Mouse (Mus musculus) kidney, embryonic 14.5 days (tissue): Measurements from ENCODE around the gene Aldh16a1. TPM values are rescaled to one million over a fixed set of nuclear protein-coding genes. Genes with fewer than 3 reads are reported as not detected.

Source experiments
- ATAC-seq: fragments of 200-750 bp; cut with Nextera tagmentation; 2 replicates; pipeline ENCODE4 v1.8.0; 2017; ENCODE audit warnings: moderate number of reproducible peaks, mild to moderate bottlenecking, moderate TSS enrichment, moderate library complexity; ENCODE audit not compliant: low FRiP score, low TSS enrichment
- H3K27ac ChIP-seq: fragments of 300-500 bp; sonication (generic); 2 replicates; pipeline ENCODE4 v1.5.1; 2014; ENCODE audit warnings: low read depth, mild to moderate bottlenecking, low read length, moderate library complexity, mixed read lengths
- H3K27me3 ChIP-seq: fragments of 300-500 bp; sonication (generic); 2 replicates; pipeline ENCODE4 v1.6.1; 2014; ENCODE audit warnings: mild to moderate bottlenecking, low read length; ENCODE audit not compliant: control insufficient read depth, insufficient read depth
- H3K36me3 ChIP-seq: fragments of 300-500 bp; sonication (generic); 2 replicates; pipeline ENCODE4 v1.6.1; 2014; ENCODE audit warnings: low read length, mixed read lengths; ENCODE audit not compliant: control insufficient read depth, insufficient read depth
- H3K4me1 ChIP-seq: fragments of 300-500 bp; sonication (generic); 2 replicates; pipeline ENCODE4 v1.6.1; 2014; ENCODE audit warnings: low read length, mixed read lengths; ENCODE audit not compliant: control insufficient read depth, insufficient read depth
- H3K4me2 ChIP-seq: fragments of 300-500 bp; sonication (generic); replicated peaks from 2 replicates; pipeline ENCODE4 v1.6.1; 2014; ENCODE audit warnings: low read depth, mild to moderate bottlenecking, low read length
- H3K4me3 ChIP-seq: fragments of 300-500 bp; sonication (generic); 2 replicates; pipeline ENCODE4 v1.5.1; 2014; ENCODE audit warnings: mild to moderate bottlenecking, low read length
- H3K9ac ChIP-seq: fragments of 300-500 bp; sonication (generic); 2 replicates; pipeline ENCODE4 v1.6.1; 2014; ENCODE audit warnings: low read depth, mild to moderate bottlenecking, low read length, moderate library complexity
- H3K9me3 ChIP-seq: fragments of 300-500 bp; sonication (generic); 2 replicates; pipeline ENCODE4 v1.6.1; 2016; ENCODE audit warnings: low read length; ENCODE audit not compliant: control insufficient read depth
- WGBS: fragments of 180-500 bp; shearing (Covaris S2); extraction: QIAGEN DNeasy Blood & Tissue Kit; methylation state at CpG from one replicate; pipeline ENCODE4 v1.1.7; 2014; 5-methylcytosine and 5-hydroxymethylcytosine counted together
- polyA plus RNA-seq: library from polyadenylated mRNA; unstranded; fragments of >200 nt; fragmentation: Nextera tagmentation; extraction: Ambion mirVana; gene quantifications from 2 replicates; pipeline ENCODE4 v1.2.1, GENCODE M21; 2014

The Aldh16a1 gene
- polyA plus RNA-seq, 1 experiment from 2014 or later = 58.0 TPM

- ATAC-seq = no peak
- no peak overlapping the region for H3K27ac ChIP-seq
- 83% methylated on average over 15 of the region's 15 CpGs for WGBS
- H3K36me3 ChIP-seq = peaks cover 69% of the 10 kb centered on the region
- peaks cover 30% of the 10 kb centered on the region for H3K4me1 ChIP-seq
- no peaks in the 10 kb centered on the region for H3K9me3 ChIP-seq
- peak overlapping the region; percentile 99 for H3K9ac ChIP-seq
- peak overlapping the region; percentile 99 for H3K4me3 ChIP-seq
- peak overlapping the region; percentile 65 for H3K4me2 ChIP-seq
- no peaks in the 10 kb centered on the region for H3K27me3 ChIP-seq
These were observed 31.7 kb downstream of the Aldh16a1 start for GRCm38 (mm10) chr7:45122561-45123185.

- no peak overlapping the region for H3K4me2 ChIP-seq
- no peak overlapping the region; the same call in 1 of the 2 replicates for H3K27ac ChIP-seq
- no peak overlapping the region for H3K4me3 ChIP-seq
- peak overlapping the region; percentile 99; the same call in 1 of the 2 replicates for H3K9ac ChIP-seq
- ATAC-seq = no peak
- H3K27me3 ChIP-seq = no peaks in the 10 kb centered on the region
- H3K4me1 ChIP-seq = peaks cover 27% of the 10 kb centered on the region
- H3K36me3 ChIP-seq = peaks cover 62% of the 10 kb centered on the region
- H3K9me3 ChIP-seq = no peaks in the 10 kb centered on the region
These were observed 32.4 kb downstream of the Aldh16a1 start for GRCm38 (mm10) chr7:45121966-45122365.

DNA sequence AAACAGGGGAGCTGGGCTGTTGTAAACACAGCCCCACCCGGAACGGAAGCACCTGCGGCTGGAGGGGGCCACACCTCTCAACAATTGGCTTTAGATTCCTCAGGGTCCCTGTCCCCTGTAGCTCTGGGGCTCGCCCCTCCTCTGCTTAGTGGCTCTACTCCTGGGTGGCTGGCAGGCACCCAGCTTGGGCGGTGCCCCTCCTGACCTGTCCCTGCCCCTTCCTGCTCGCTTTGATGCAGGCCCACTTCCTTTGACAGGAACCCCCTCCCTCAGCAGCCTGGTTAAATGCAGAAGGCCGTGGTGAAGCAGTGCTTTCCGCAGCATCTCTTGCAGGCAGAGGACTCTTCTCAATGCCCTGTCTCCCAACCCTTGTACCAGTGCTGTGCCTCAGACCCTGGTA is 33.0 kb downstream of the Aldh16a1 start:
- Histone ChIP-seq H3K27me3 (no peaks in the 10 kb centered on the region), H3K27ac (no peak overlapping the region; the same call in 1 of the 2 replicates), H3K9ac (no peak overlapping the region; the same call in 1 of the 2 replicates), H3K4me2 (no peak overlapping the region), H3K4me1 (peaks cover 21% of the 10 kb centered on the region), H3K9me3 (no peaks in the 10 kb centered on the region), H3K36me3 (peaks cover 57% of the 10 kb centered on the region), H3K4me3 (no peak overlapping the region)
- ATAC-seq = no peak
- 57% methylated on average over 8 of the region's 8 CpGs for WGBS

- peaks cover 43% of the 10 kb centered on the region for H3K36me3 ChIP-seq
- H3K9ac ChIP-seq = no peak overlapping the region
- ATAC-seq = no peak
- 86% methylated on average over 5 of the region's 5 CpGs for WGBS
- H3K4me3 ChIP-seq = no peak overlapping the region
- no peaks in the 10 kb centered on the region for H3K27me3 ChIP-seq
- H3K4me1 ChIP-seq = peaks cover 15% of the 10 kb centered on the region
- H3K9me3 ChIP-seq = no peaks in the 10 kb centered on the region
- H3K27ac ChIP-seq = no peak overlapping the region
- no peak overlapping the region for H3K4me2 ChIP-seq
These were observed 34.3 kb downstream of the Aldh16a1 start for GRCm38 (mm10) chr7:45119780-45120709.

- WGBS = 81% methylated on average over 6 of the region's 6 CpGs
- no peak overlapping the region for H3K4me2 ChIP-seq
- H3K36me3 ChIP-seq = peaks cover 42% of the 10 kb centered on the region
- peaks cover 15% of the 10 kb centered on the region for H3K4me1 ChIP-seq
- ATAC-seq = no peak
- H3K9ac ChIP-seq = no peak overlapping the region
- H3K9me3 ChIP-seq = no peaks in the 10 kb centered on the region
- H3K27ac ChIP-seq = peak overlapping the region; percentile 37; the same call in 1 of the 2 replicates
- no peak overlapping the region for H3K4me3 ChIP-seq
- no peaks in the 10 kb centered on the region for H3K27me3 ChIP-seq
These were observed 36.0 kb downstream of the Aldh16a1 start for GRCm38 (mm10) chr7:45118336-45118735.

DNA sequence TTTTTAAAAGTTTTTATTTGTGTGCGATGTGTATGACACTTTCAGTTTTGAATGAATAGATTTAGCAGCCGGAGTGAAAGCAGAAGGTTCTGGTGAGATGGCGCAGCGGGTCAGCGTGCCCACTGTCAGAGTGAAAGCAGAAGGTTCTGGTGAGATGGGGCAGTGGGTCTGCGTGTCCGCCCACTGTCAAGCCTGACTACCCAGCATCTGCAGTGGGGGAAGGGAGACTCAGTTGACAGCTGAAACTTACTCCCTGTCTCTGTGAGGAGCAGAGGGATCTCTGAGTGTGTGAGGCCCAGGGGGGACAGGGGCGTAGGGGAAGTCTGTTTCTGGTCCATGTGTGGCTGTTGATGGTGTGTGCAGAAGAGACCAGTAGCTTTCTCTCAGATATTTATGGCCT is 36.8 kb downstream of the Aldh16a1 start:
- H3K4me3 ChIP-seq = no peak overlapping the region
- H3K4me1 ChIP-seq = peaks cover 7% of the 10 kb centered on the region; the same call in 1 of the 2 replicates
- peaks cover 35% of the 10 kb centered on the region for H3K36me3 ChIP-seq
- 0 out of 2 replicates have a peak, but pooled peaks have one; percentile 11 for ATAC-seq
- no peaks in the 10 kb centered on the region for H3K9me3 ChIP-seq
- 62% methylated on average over 8 of the region's 8 CpGs for WGBS
- no peak overlapping the region for H3K9ac ChIP-seq
- no peaks in the 10 kb centered on the region for H3K27me3 ChIP-seq
- peak overlapping the region; percentile 37; the same call in 1 of the 2 replicates for H3K27ac ChIP-seq
- H3K4me2 ChIP-seq = no peak overlapping the region

DNA sequence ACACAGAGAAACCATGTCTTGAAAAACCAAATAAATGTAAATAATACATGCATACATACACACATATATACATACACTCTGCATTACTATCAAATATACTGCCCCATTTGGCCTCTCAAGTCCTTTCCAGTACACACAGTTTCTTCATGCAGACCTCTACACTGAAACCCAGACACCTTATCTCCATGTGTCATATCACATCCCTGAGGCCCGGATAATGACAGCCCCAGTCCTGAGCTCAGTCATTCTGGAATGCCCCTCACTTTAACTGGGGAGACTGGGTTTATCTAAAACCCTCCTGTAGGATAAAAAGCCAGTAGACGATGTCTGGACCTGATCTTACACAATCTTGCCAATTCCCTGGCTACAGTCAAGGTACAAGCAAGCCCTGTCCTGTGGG is 40.9 kb downstream of the Aldh16a1 start:
- H3K4me1 ChIP-seq = no peaks in the 10 kb centered on the region
- H3K36me3 ChIP-seq = 0 out of 2 replicates have a peak, but pooled peaks cover 2% of the 10 kb centered on the region
- H3K4me2 ChIP-seq = no peak overlapping the region
- no peak overlapping the region for H3K27ac ChIP-seq
- no peak overlapping the region for H3K4me3 ChIP-seq
- H3K9ac ChIP-seq = no peak overlapping the region
- H3K27me3 ChIP-seq = no peaks in the 10 kb centered on the region
- ATAC-seq = no peak
- no peaks in the 10 kb centered on the region for H3K9me3 ChIP-seq
- WGBS = 72% methylated on average over 2 of the region's 2 CpGs

DNA sequence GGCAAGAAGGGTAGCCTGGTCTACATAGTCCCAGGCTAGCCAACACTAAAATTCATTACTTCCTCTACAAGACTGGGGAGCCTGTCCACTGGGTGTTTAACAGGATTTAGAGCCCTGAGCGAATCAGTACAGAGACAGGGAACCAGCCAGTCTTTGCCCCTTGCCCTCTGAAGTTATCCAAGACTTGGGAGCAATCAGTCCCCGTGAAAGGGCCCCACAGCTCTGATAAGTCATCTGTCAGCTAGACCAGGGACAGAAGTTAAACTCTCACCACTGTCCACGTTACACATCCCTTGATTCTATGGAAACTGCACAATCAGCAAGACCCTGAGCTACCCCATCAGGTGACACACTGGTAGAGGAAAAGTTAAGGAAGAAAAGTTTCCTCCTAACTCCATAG is 41.9 kb downstream of the Aldh16a1 start:
- Histone ChIP-seq H3K36me3 (no peaks in the 10 kb centered on the region), H3K4me3 (no peak overlapping the region), H3K9me3 (no peaks in the 10 kb centered on the region), H3K9ac (no peak overlapping the region), H3K27me3 (no peaks in the 10 kb centered on the region), H3K4me2 (no peak overlapping the region), H3K27ac (no peak overlapping the region), H3K4me1 (no peaks in the 10 kb centered on the region)
- no peak for ATAC-seq
- WGBS = 39% methylated on average over 3 of the region's 3 CpGs

GRCm38 (mm10) chr7:45111940-45112339 is 42.4 kb downstream of the Aldh16a1 start:
- H3K27me3 ChIP-seq = no peaks in the 10 kb centered on the region
- 57% methylated on average over 2 of the region's 2 CpGs for WGBS
- no peak overlapping the region for H3K4me2 ChIP-seq
- ATAC-seq = no peak
- H3K9ac ChIP-seq = no peak overlapping the region
- no peaks in the 10 kb centered on the region for H3K36me3 ChIP-seq
- no peak overlapping the region for H3K4me3 ChIP-seq
- no peak overlapping the region for H3K27ac ChIP-seq
- H3K4me1 ChIP-seq = no peaks in the 10 kb centered on the region
- H3K9me3 ChIP-seq = no peaks in the 10 kb centered on the region
